Mouse (Mus musculus) MEL (cell line): ENCODE measurements around the gene 4930438A08Rik. TPM values are rescaled to one million over a fixed set of nuclear protein-coding genes. Genes with fewer than 3 reads are reported as not detected.

Source experiments
- DNase-seq: peaks from one replicate; pipeline ENCODE4 v3.0.0; 2011; ENCODE audit warnings: low read depth, low spot score
- H3K27ac ChIP-seq: 2 replicates; pipeline ENCODE4 v1.5.1; 2012; ENCODE audit warnings: low read depth, mild to moderate bottlenecking, control low read depth, low read length, moderate library complexity; ENCODE audit not compliant: control insufficient read depth
- H3K27me3 ChIP-seq, 2 experiments: fragments of 150-350 bp in 1 of 2; sonication (generic) in 1 of 2; 2 replicates each; pipeline ENCODE4 v1.6.1; 2012; ENCODE audit warnings: low read length in 2 of 2, mild to moderate bottlenecking in 2 of 2, improper control_type of control experiment in 1 of 2, moderate library complexity in 1 of 2; ENCODE audit not compliant: insufficient read depth in 2 of 2, control insufficient read depth in 1 of 2
- H3K36me3 ChIP-seq, 2 experiments: 2 replicates each; pipeline ENCODE4 v1.6.1; 2012 to 2014; ENCODE audit warnings: low read length in 2 of 2, improper control_type of control experiment in 1 of 2, inconsistent platforms in 1 of 2, mild to moderate bottlenecking in 1 of 2; ENCODE audit not compliant: insufficient read depth in 2 of 2, control insufficient read depth in 1 of 2
- H3K4me1 ChIP-seq, 2 experiments: fragments of 150-350 bp in 1 of 2; sonication (generic) in 1 of 2; 2 replicates each; pipeline ENCODE4 v1.6.1; 2012; ENCODE audit warnings: low read length in 2 of 2, improper control_type of control experiment in 1 of 2, mild to moderate bottlenecking in 1 of 2; ENCODE audit not compliant: insufficient read depth in 2 of 2, control insufficient read depth in 1 of 2
- H3K4me3 ChIP-seq, 2 experiments: fragments of 150-350 bp in 1 of 2; sonication (generic) in 1 of 2; 2 replicates each; pipeline ENCODE4 v1.5.1; 2012; ENCODE audit warnings: low read depth in 2 of 2, low read length in 2 of 2, mild to moderate bottlenecking in 2 of 2, moderate library complexity in 2 of 2, control low read depth in 1 of 2, improper control_type of control experiment in 1 of 2; ENCODE audit not compliant: control insufficient read depth in 1 of 2, insufficient read depth in 1 of 2
- H3K79me2 ChIP-seq: 2 replicates; pipeline ENCODE4 v1.6.1; 2012; ENCODE audit warnings: mild to moderate bottlenecking, low read length, moderate library complexity; ENCODE audit not compliant: control insufficient read depth, poor library complexity, insufficient read depth
- H3K9ac ChIP-seq: 2 replicates; pipeline ENCODE4 v1.6.1; 2012; ENCODE audit warnings: low read depth, mild to moderate bottlenecking, control low read depth, low read length, moderate library complexity; ENCODE audit not compliant: control insufficient read depth, poor library complexity, severe bottlenecking
- H3K9me3 ChIP-seq: fragments of 150-350 bp; sonication (generic); replicated peaks from 2 replicates; pipeline ENCODE4 v1.6.1; 2012; ENCODE audit warnings: mild to moderate bottlenecking, low read length, improper control_type of control experiment, moderate library complexity; ENCODE audit not compliant: insufficient read depth
- CHD1 ChIP-seq: IDR thresholded peaks from 2 replicates; pipeline ENCODE4 v1.6.1; 2012; ENCODE audit warnings: low read depth, mild to moderate bottlenecking, inconsistent platforms, low read length, improper control_type of control experiment
- ETS1 ChIP-seq: IDR thresholded peaks from 2 replicates; pipeline ENCODE4 v1.6.1; 2012; ENCODE audit warnings: low read depth, mild to moderate bottlenecking, inconsistent platforms, low read length, improper control_type of control experiment, moderate library complexity
- HCFC1 ChIP-seq: IDR thresholded peaks from 2 replicates; pipeline ENCODE4 v1.6.1; 2012; ENCODE audit warnings: low read depth, mild to moderate bottlenecking, inconsistent platforms, low read length, improper control_type of control experiment, moderate library complexity
- KAT2A ChIP-seq: conservative IDR thresholded peaks from 2 replicates; pipeline ENCODE4 v1.6.1; 2012; ENCODE audit warnings: low read depth, low read length, improper control_type of control experiment, inconsistent platforms
- MAZ ChIP-seq: IDR thresholded peaks from 2 replicates; pipeline ENCODE4 v1.6.1; 2012; ENCODE audit warnings: low read depth, mild to moderate bottlenecking, inconsistent platforms, low read length, improper control_type of control experiment
- MYC ChIP-seq: IDR thresholded peaks from 2 replicates; pipeline ENCODE4 v1.6.1; 2011; ENCODE audit warnings: low read depth, mild to moderate bottlenecking, low read length, improper control_type of control experiment, moderate library complexity
- NRF1 ChIP-seq: IDR thresholded peaks from 2 replicates; pipeline ENCODE4 v1.6.1; 2014; ENCODE audit warnings: low read depth, mild to moderate bottlenecking, inconsistent platforms, low read length, improper control_type of control experiment, moderate library complexity; ENCODE audit not compliant: poor library complexity, insufficient read depth, severe bottlenecking
- POLR2A ChIP-seq, 2 experiments: IDR thresholded peaks; 2 replicates each; pipeline ENCODE4 v1.6.1; 2011 to 2012; ENCODE audit warnings: low read length in 2 of 2, mild to moderate bottlenecking in 2 of 2, control low read depth in 1 of 2, improper control_type of control experiment in 1 of 2, low read depth in 1 of 2, moderate library complexity in 1 of 2; ENCODE audit not compliant: control insufficient read depth in 1 of 2, insufficient read depth in 1 of 2, poor library complexity in 1 of 2
- POLR2AphosphoS2 ChIP-seq: IDR thresholded peaks from 2 replicates; pipeline ENCODE4 v1.6.1; 2011; ENCODE audit warnings: low read length, improper control_type of control experiment
- SMC3 ChIP-seq: IDR thresholded peaks from 2 replicates; pipeline ENCODE4 v1.6.1; 2011; ENCODE audit warnings: low read depth, low read length, improper control_type of control experiment
- TBP ChIP-seq: IDR thresholded peaks from 2 replicates; pipeline ENCODE4 v1.8.0; 2011; ENCODE audit warnings: low read depth, low read length, improper control_type of control experiment
- UBTF ChIP-seq: IDR thresholded peaks from 2 replicates; pipeline ENCODE4 v1.6.1; 2012; ENCODE audit warnings: low read depth, mild to moderate bottlenecking, inconsistent platforms, low read length, improper control_type of control experiment, moderate library complexity, borderline replicate concordance; ENCODE audit not compliant: insufficient read depth
- USF2 ChIP-seq, 2 experiments: IDR thresholded peaks; 2 replicates each; pipeline ENCODE4 v1.6.1; 2011 to 2012; ENCODE audit warnings: improper control_type of control experiment in 2 of 2, low read length in 2 of 2, borderline replicate concordance in 1 of 2, inconsistent platforms in 1 of 2, low read depth in 1 of 2, mild to moderate bottlenecking in 1 of 2; ENCODE audit not compliant: insufficient read depth in 1 of 2
- ZC3H11A ChIP-seq: IDR thresholded peaks from 2 replicates; pipeline ENCODE4 v1.6.1; 2012; ENCODE audit warnings: low read depth, mild to moderate bottlenecking, inconsistent platforms, low read length, improper control_type of control experiment
- ZKSCAN1 ChIP-seq: IDR thresholded peaks from 2 replicates; pipeline ENCODE4 v1.6.1; 2012; ENCODE audit warnings: low read depth, mild to moderate bottlenecking, inconsistent platforms, low read length, improper control_type of control experiment, moderate library complexity
- polyA plus RNA-seq, 2 experiments: library from polyadenylated mRNA; stranded (reverse) in 1 of 2; unstranded in 1 of 2; fragments of >175 nt in 1 of 2; fragments of >200 nt in 1 of 2; gene quantifications; 2 replicates each; pipeline versions ENCODE4 v1.2.1 to v1.2.4; 2012; ENCODE audit warnings: low replicate concordance in 2 of 2, low read depth in 1 of 2; ENCODE audit not compliant: insufficient read length in 2 of 2, insufficient read depth in 1 of 2, missing spikeins in 1 of 2
- total RNA-seq: library from RNA; depleted of rRNA; stranded (reverse); fragments of 300-350 nt; gene quantifications from 2 replicates; pipeline ENCODE4 v1.2.3, GENCODE M21; 2012

Gene 4930438A08Rik
- total and polyA plus RNA-seq, 3 experiments: not detected

DNA sequence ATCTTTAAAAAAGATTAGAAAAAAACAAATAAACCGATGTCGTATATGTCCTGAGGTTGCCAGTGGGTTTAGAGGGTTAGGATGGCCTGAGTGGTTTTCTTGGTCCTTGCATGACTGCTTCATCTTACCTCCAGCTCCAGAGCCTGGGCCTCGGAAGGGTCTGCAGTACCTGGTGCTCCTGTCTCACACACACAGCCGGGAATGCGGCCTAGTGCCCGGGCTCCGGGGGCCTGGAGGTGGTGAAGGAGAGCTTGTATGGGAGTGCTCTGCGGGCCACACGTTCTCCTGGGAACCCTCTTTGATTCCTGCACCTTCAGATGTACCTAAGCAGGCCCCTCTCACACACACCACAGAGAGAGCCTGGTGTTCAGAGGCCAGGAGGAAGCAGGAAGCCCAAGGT, 34.1 kb downstream of the 4930438A08Rik start:
- TF ChIP-seq CHD1 (no peak), ZKSCAN1 (no peak), MYC (no peak), SMC3 (no peak), ETS1 (no peak), USF2 (IDR thresholded peaks at IDR 0.05; ENCODE audit: borderline replicate concordance in 1 of 2, insufficient read depth in 1 of 2, low read depth in 1 of 2, low read length in 2 of 2) (no peak), KAT2A (no peak)
- no peak overlapping the region for H3K4me3 ChIP-seq
- peaks cover 7% of the 10 kb centered on the region; the same call in 1 of the 2 replicates for H3K79me2 ChIP-seq
- peaks cover 0 to 12% of the 10 kb centered on the region in 2 experiments; a peak in 3 of 4 replicates for H3K4me1 ChIP-seq
- H3K27me3 ChIP-seq: no peaks in the 10 kb centered on the region
- no peak for DNase-seq
- H3K27ac ChIP-seq: no peak overlapping the region
- no peaks in the 10 kb centered on the region for H3K9me3 ChIP-seq
- no peak overlapping the region for H3K9ac ChIP-seq
- peaks cover under 1 to 7% of the 10 kb centered on the region in 2 experiments; a peak in 3 of 4 replicates for H3K36me3 ChIP-seq

DNA sequence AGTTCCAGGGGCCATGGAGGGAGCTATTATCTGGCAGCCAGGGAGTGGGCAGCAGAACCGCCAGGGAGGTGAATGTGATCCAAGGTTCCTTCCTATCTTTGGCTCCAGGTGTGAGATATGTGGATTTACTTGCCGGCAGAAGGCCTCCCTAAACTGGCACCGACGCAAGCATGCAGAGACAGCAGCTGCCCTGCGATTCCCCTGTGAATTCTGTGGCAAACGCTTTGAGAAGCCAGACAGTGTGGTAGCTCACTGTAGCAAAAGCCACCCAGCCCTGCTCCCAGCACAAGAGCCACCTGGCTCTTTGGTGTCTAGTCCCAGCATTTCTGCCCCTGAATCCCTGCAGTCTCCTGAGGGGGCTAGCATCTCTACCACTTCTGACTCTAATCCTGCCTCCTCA, 39.5 kb downstream of the 4930438A08Rik start:
- H3K36me3 ChIP-seq: peaks cover 0 to 6% of the 10 kb centered on the region in 2 experiments; a peak in 2 of 4 replicates
- no peaks in the 10 kb centered on the region for H3K27me3 ChIP-seq
- no peak overlapping the region for H3K27ac ChIP-seq
- H3K79me2 ChIP-seq: no peaks in the 10 kb centered on the region
- no peak for DNase-seq
- H3K4me1 ChIP-seq: no peaks in the 10 kb centered on the region
- H3K9me3 ChIP-seq: no peaks in the 10 kb centered on the region
- H3K4me3 ChIP-seq: no peak overlapping the region
- TF ChIP-seq TBP (no peak), MAZ (no peak), UBTF (no peak), POLR2AphosphoS2 (0 out of 2 replicates have a peak, but pooled peaks have one; percentile 22), POLR2A (IDR thresholded peaks at IDR 0.05; ENCODE audit: control insufficient read depth in 1 of 2, insufficient read depth in 1 of 2, low read depth in 1 of 2, low read length in 2 of 2, poor library complexity in 1 of 2) (0 out of 4 replicates have a peak, but pooled peaks of 1 of the 2 experiments have one; percentile 37), SMC3 (no peak), NRF1 (no peak), HCFC1 (no peak), ZC3H11A (no peak)
- no peak overlapping the region for H3K9ac ChIP-seq
